Mouse (Mus musculus) midbrain, embryonic 12.5 days (tissue): ENCODE data around the gene Selenbp1. TPM values are rescaled to one million over a fixed set of nuclear protein-coding genes. Genes with fewer than 3 reads are reported as not detected.

Experiments
- polyA plus RNA-seq: library from polyadenylated mRNA; unstranded; fragments of >200 nt; fragmentation: Nextera tagmentation; extraction: Ambion mirVana; gene quantifications from 2 replicates; pipeline ENCODE4 v1.2.1, GENCODE M21; 2016

The Selenbp1 gene
- polyA plus RNA-seq, 1 experiment from 2014 or later, result 4.6 TPM

Other genes with a start within 250 kb of the Selenbp1 start
- gene Selenbp2, start 239.5 kb upstream of the Selenbp1 start, polyA plus RNA-seq, result 0.28 TPM in 1 of 2 replicates, not detected in the other
- 4.7 and 5.0 TPM in 2 replicates for gene Cgn, start 146.6 kb upstream of the Selenbp1 start, polyA plus RNA-seq
- 26.5 and 27.1 TPM in 2 replicates for gene Pogz, start 95.5 kb upstream of the Selenbp1 start, polyA plus RNA-seq
- 307 TPM in 2 replicates for gene Psmb4, start 46.1 kb upstream of the Selenbp1 start, polyA plus RNA-seq
- 6.6 and 8.4 TPM in 2 replicates for gene Rfx5, start 21.0 kb downstream of the Selenbp1 start, polyA plus RNA-seq
- gene Pi4kb, start 41.7 kb downstream of the Selenbp1 start, polyA plus RNA-seq, result 23.0 and 25.7 TPM in 2 replicates
- gene Zfp687, start 82.4 kb downstream of the Selenbp1 start, polyA plus RNA-seq, result 40.2 and 41.3 TPM in 2 replicates
- 277 and 293 TPM in 2 replicates for gene Psmd4, start 109.6 kb downstream of the Selenbp1 start, polyA plus RNA-seq
- gene Pip5k1a, start 173.9 kb downstream of the Selenbp1 start, polyA plus RNA-seq, result 18.3 and 20.5 TPM in 2 replicates
- 250 and 251 TPM in 2 replicates for gene Vps72, start 178.0 kb downstream of the Selenbp1 start, polyA plus RNA-seq
- gene Tmod4, start 191.4 kb downstream of the Selenbp1 start, polyA plus RNA-seq, result 0.84 and 0.89 TPM in 2 replicates
- 86.7 and 94.8 TPM in 2 replicates for gene Scnm1, start 201.0 kb downstream of the Selenbp1 start, polyA plus RNA-seq
- gene Lysmd1, start 201.0 kb downstream of the Selenbp1 start, polyA plus RNA-seq, result 22.5 and 24.4 TPM in 2 replicates
- gene Tnfaip8l2, start 209.3 kb downstream of the Selenbp1 start, polyA plus RNA-seq, result 2.5 and 3.3 TPM in 2 replicates
- 45.1 and 56.8 TPM in 2 replicates for gene Sema6c, start 227.4 kb downstream of the Selenbp1 start, polyA plus RNA-seq